Mouse (Mus musculus) mesoderm, embryonic 11.5 days (tissue): ENCODE data around the gene Rad9b.
A peak's percentile ranks its signal among the peaks of the same experiment; 100 is the strongest.
"Not testable (repeated sequence)": the region's sequence is repeated elsewhere in the genome, so short reads cannot be mapped to it uniquely, and the experiment has no call there.

ENCODE experiments used
- DNase-seq: peaks from one replicate; pipeline ENCODE4 v3.0.0-alpha.2; 2012; ENCODE audit warnings: low read depth, low spot score

Gene Rad9b

GRCm38 (mm10) chr5:122371591-122372191, 17.7 kb upstream of the Rad9b start, which contains the start of gene Gpn3:
Gene Gpn3 (plus strand): TSS chr5:122371876.
- DNase-seq = peak; percentile 36

GRCm38 (mm10) chr5:122354492-122355067, 547 bp upstream of the Rad9b start:
- no peak for DNase-seq

- DNase-seq = no peak
These were observed 8.3 kb downstream of the Rad9b start for GRCm38 (mm10) chr5:122345777-122346176.

DNA sequence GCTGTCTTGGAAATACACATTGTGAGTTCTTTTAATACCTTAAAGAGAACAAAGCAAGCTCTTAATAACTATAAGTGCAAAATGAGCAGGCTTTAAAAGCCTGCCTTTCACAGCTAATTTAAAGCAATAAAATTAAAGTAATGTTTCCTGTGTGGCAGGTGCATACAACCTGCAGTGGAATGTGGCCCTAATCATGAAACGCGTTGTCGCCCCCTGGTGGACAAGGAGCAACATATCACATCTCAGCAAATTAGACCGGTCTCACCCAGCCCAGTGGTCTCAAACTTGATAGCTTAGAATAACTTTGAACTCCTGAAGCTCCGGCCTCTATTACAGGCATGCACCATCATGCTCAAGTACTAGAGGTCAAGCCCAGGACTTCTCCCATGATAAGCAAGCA, 9.8 kb downstream of the Rad9b start:
- peak; percentile 78 for DNase-seq

GRCm38 (mm10) chr5:122343768-122344167, 10.3 kb downstream of the Rad9b start:
- DNase-seq = no peak

GRCm38 (mm10) chr5:122342874-122343273, 11.2 kb downstream of the Rad9b start:
- no peak for DNase-seq

DNA sequence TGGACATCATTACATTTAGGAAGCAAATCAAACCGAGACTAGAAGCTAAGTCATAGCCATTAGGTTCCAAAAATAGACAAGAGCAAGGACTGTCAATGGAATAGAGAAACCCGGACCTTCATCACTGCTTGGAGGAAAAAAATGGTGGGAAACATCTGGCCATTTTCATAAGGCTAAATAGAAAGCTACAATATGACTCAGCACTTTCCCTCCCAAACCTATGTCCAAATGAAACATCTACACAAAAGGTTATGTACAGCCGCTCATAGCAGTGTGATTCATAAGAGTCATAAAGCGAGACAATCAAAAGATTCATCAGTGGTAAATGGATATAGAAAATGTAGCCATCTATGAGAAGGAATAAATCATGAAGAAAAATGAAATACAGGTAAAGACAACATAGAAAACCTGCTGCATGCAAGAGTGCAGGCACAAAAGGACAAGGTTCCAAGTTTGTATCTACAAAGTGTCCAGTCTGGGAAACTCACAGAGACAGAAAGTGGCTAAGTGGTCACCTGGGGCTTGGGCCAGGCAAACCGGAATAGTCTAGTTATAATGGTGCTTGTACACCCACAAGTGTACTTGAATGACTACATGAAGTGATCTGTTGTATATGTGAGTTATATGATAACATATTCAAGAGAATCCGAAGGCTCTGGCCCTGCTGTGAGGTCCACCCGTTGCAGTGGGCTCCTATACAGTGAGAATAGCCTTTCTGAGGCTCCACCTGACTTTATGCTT, 17.3 kb downstream of the Rad9b start:
- DNase-seq = no peak

GRCm38 (mm10) chr5:122334682-122335081, 19.4 kb downstream of the Rad9b start:
- no peak for DNase-seq

DNA sequence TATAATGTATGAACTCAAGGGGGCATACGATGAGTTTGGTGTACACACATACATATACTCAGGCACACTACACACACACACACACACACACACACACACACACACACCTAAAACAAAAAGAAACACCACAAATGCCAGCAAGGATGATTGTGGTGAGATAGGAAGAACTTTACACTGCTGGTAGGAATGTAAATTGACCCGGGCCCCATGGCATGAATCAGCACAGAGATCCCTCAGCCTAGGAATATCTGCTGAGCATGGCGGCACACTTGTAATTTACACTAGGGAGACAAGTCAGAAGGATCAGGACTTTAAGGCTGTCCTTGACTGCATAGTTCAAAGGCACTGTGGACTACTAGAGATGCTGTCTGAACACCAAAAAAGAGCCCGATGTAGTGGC, 23.8 kb downstream of the Rad9b start:
- DNase-seq = no peak

DNA sequence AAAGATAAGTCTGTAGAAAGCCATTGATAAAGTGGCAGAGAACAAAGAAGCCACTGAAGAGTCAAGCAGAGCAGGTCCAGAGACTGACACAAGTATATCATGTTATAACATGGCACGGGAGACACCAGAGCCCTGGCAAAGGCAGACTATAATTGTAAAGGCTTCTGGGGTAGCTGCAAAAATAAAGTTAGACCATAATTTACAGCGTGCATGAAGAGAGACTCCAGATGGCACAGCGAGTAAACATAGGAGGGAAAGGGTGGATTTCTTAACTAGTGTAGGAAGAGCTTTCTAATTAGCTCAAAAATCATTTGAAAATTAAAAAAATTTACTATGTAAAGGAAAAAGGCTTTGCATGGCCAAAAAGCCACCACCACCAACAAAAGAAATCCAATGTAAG, 26.8 kb downstream of the Rad9b start:
- no peak for DNase-seq

- no peak for DNase-seq
These were observed 28.6 kb downstream of the Rad9b start for GRCm38 (mm10) chr5:122325477-122325876.

GRCm38 (mm10) chr5:122324608-122325431, 29.2 kb downstream of the Rad9b start:
- no peak for DNase-seq

- no peak for DNase-seq
These were observed 30.5 kb downstream of the Rad9b start for GRCm38 (mm10) chr5:122323523-122323922.

DNA sequence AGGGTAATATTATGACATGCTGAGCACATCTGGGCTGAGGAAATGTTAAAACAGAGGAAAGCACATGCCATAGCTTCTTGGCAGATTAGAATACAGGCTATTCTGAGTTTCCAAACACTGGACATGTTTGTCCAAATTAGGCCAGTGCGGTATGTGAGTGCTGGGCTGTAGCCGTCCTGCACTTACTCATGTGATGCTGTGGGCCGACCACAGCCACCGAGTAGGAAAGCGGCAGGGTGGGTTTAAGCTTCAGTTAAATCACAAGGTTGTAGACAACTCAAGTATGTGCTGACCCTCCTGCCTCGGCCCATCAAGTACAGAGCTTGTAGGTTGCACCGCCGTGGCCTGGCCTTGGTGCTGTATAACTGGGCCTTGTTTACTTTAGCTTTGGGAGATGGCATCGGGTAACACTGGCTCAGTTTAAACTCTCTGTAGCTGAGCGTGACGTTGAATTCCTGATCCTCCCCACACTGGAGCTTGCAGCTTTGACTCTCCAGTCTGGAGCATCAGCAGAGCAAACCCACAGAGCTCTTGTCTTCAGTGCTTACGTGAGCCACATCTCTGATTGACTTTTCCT, 33.7 kb downstream of the Rad9b start:
- no peak for DNase-seq

DNA sequence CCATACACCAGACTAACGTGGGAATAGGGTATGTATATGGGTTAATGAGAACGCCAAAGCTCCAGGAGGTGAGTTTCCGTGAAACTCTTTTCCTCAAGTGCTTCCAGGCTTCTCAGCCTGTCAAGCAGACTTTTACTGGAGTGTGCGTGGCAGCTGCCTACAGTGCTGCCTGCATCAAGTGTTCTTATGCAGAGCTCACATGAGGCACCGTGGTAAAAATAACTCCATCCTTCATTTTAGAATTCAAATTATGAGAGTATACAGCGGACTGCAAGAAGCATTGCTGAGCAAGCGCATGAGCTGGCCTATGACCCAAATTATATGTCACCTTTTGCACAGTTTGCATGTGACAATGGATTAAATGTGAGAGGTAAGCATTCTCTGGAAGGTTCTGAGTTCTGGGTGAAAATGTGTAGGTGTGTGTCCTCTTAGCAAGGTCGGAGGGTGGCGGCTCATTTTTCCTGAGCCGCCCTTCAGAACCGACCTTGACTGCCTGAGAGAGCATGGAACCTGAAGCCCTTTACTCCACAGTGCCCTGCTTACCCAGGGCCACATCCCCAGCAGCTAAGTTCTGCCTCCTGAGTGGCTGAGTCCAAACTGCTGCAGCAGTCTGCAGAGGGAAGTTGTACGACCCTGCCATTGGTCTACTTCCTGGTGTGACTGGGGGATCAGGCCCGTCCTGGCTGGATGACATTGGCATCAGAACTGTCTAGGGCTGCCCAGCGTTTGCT, 34.4 kb downstream of the Rad9b start:
- no peak for DNase-seq

- not testable (repeated sequence) for DNase-seq
These were observed 35.1 kb downstream of the Rad9b start for GRCm38 (mm10) chr5:122318976-122319375.

- no peak for DNase-seq
These were observed 35.9 kb downstream of the Rad9b start for GRCm38 (mm10) chr5:122318100-122318499.

- no peak for DNase-seq
These were observed 36.5 kb downstream of the Rad9b start for GRCm38 (mm10) chr5:122317329-122318045.

DNA sequence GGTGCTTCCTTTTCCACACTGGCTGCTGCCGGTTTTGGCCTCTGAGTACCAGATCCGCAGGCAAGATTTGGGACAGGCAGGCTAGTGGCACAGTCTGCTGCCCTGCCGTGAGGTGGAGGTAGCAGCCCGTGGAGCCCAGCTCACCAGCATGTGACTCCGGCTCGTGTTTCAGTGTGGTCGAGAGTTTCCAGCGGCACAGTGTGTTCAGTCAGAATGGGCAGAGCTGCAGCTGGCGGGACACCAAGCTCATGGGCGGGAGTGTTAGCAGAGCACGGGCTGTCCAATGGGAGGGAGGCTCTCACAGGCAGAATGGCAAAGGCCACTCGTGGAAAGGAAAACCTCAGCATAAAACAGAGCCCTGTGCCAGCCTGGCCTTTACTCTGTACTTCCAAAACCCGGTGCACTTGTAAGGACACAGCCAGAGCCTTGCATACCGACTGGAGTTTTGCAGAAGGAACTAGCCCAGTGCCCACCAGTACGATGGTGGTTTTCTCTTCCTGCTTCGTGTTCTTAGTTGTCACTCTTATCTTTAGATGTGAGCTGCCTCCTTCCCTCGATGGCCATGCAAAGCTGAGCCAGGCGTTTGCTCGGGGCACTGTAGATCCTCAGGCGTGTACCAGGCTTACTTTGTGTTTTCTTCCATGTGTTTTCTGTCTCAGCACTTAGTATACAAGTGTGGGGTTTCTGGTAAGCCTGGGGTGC, 38.9 kb downstream of the Rad9b start:
- no peak for DNase-seq
